Mouse (Mus musculus): ENCODE results near the gene Igfn1. TPM values are rescaled to one million over a fixed set of nuclear protein-coding genes. Genes with fewer than 3 reads are reported as not detected.

Igfn1 gene
- not detected in 2 replicates for polyA plus RNA-seq (2016; fragmentation: Nextera tagmentation; extraction: Ambion mirVana)

- Histone ChIP-seq H3K27ac (no peak within 1 kb of the TSS), H3K4me3 (peak within 1 kb of the TSS; percentile 56), H3K4me1 (peaks cover 33% of the 10 kb centered on the region), H3K36me3 (no peaks in the 10 kb centered on the region), H3K9ac (peak within 1 kb of the TSS; percentile 70), H3K4me2 (peak within 1 kb of the TSS; percentile 97), H3K9me3 (replicated peaks) (peaks cover 5% of the 10 kb centered on the region; the same call in 1 of the 2 replicates), H3K27me3 (replicated peaks) (peaks cover 46% of the 10 kb centered on the region)
- 71% methylated on average over 3 of the region's 3 CpGs for WGBS (ENCODE audit: insufficient replicate concordance)
- no peak for ATAC-seq
Observed at GRCm38 (mm10) chr1:136006292-136006748, at the start of gene Igfn1. Gene Igfn1 (minus strand): TSS chr1:136006342.

- Histone ChIP-seq H3K4me1 (peaks cover 6% of the 10 kb centered on the region), H3K4me2 (no peak overlapping the region), H3K27ac (no peak overlapping the region), H3K9me3 (replicated peaks) (no peaks in the 10 kb centered on the region), H3K27me3 (replicated peaks) (peaks cover 68% of the 10 kb centered on the region), H3K9ac (no peak overlapping the region), H3K36me3 (no peaks in the 10 kb centered on the region), H3K4me3 (no peak overlapping the region)
- ATAC-seq, result no peak
- 53% methylated on average over 3 of the region's 3 CpGs for WGBS (ENCODE audit: insufficient replicate concordance)
Observed at GRCm38 (mm10) chr1:136055771-136056170, 49.6 kb upstream of the Igfn1 start.

GRCm38 (mm10) chr1:136052547-136052946 is 46.4 kb upstream of the Igfn1 start, which contains the start of gene Cacna1s:
Gene Cacna1s (plus strand): TSS chr1:136052750.
- Histone ChIP-seq H3K36me3 (no peaks in the 10 kb centered on the region), H3K4me2 (no peak within 1 kb of the TSS), H3K4me1 (peaks cover 13% of the 10 kb centered on the region), H3K9ac (no peak within 1 kb of the TSS), H3K4me3 (no peak within 1 kb of the TSS), H3K27me3 (replicated peaks) (peaks cover 77% of the 10 kb centered on the region), H3K9me3 (replicated peaks) (no peaks in the 10 kb centered on the region), H3K27ac (no peak within 1 kb of the TSS)
- WGBS (ENCODE audit: insufficient replicate concordance), result 34% methylated on average over 11 of the region's 11 CpGs
- ATAC-seq, result no peak

GRCm38 (mm10) chr1:136051465-136051864 is 45.3 kb upstream of the Igfn1 start:
- Histone ChIP-seq H3K27me3 (replicated peaks) (peaks cover 86% of the 10 kb centered on the region), H3K36me3 (no peaks in the 10 kb centered on the region), H3K4me3 (no peak overlapping the region), H3K4me2 (peak overlapping the region; percentile 41; the same call in 1 of the 2 replicates), H3K27ac (no peak overlapping the region), H3K9me3 (replicated peaks) (no peaks in the 10 kb centered on the region), H3K9ac (no peak overlapping the region), H3K4me1 (peaks cover 13% of the 10 kb centered on the region)
- 2% methylated on average over 6 of the region's 6 CpGs for WGBS (ENCODE audit: insufficient replicate concordance)
- ATAC-seq, result peak; percentile 53; the same call in 1 of the 2 replicates

GRCm38 (mm10) chr1:136051013-136051315 is 44.8 kb upstream of the Igfn1 start:
- Histone ChIP-seq H3K4me3 (0 out of 2 replicates have a peak overlapping the region, but pooled peaks have one; percentile 6), H3K27me3 (replicated peaks) (peaks cover 86% of the 10 kb centered on the region), H3K9me3 (replicated peaks) (no peaks in the 10 kb centered on the region), H3K9ac (no peak overlapping the region), H3K4me2 (peak overlapping the region; percentile 41), H3K4me1 (peaks cover 13% of the 10 kb centered on the region), H3K27ac (no peak overlapping the region), H3K36me3 (no peaks in the 10 kb centered on the region)
- WGBS (ENCODE audit: insufficient replicate concordance), result 5% methylated on average over 36 of the region's 36 CpGs
- no peak for ATAC-seq

- Histone ChIP-seq H3K4me2 (peak within 1 kb of the TSS; percentile 41), H3K4me1 (peaks cover 13% of the 10 kb centered on the region), H3K27ac (no peak within 1 kb of the TSS), H3K36me3 (no peaks in the 10 kb centered on the region), H3K27me3 (replicated peaks) (peaks cover 87% of the 10 kb centered on the region), H3K9ac (no peak within 1 kb of the TSS), H3K9me3 (replicated peaks) (no peaks in the 10 kb centered on the region), H3K4me3 (0 out of 2 replicates have a peak within 1 kb of the TSS, but pooled peaks have one; percentile 6)
- ATAC-seq, result no peak
- 15% methylated on average over 29 of the region's 29 CpGs for WGBS (ENCODE audit: insufficient replicate concordance)
Observed at GRCm38 (mm10) chr1:136050312-136051012, 44.3 kb upstream of the Igfn1 start, which contains the start of gene Ascl5. Gene Ascl5 (plus strand): TSS chr1:136050804.

- Histone ChIP-seq H3K9ac (no peak overlapping the region), H3K27ac (no peak overlapping the region), H3K4me1 (peaks cover 13% of the 10 kb centered on the region), H3K4me3 (no peak overlapping the region), H3K9me3 (replicated peaks) (no peaks in the 10 kb centered on the region), H3K36me3 (no peaks in the 10 kb centered on the region), H3K4me2 (no peak overlapping the region), H3K27me3 (replicated peaks) (peaks cover 86% of the 10 kb centered on the region)
- 40% methylated on average over 9 of the region's 9 CpGs for WGBS (ENCODE audit: insufficient replicate concordance)
- ATAC-seq, result no peak
Observed at GRCm38 (mm10) chr1:136047894-136048293, 41.8 kb upstream of the Igfn1 start.

GRCm38 (mm10) chr1:136047432-136047831 is 41.3 kb upstream of the Igfn1 start:
- no peak overlapping the region for H3K4me2 ChIP-seq
- 0 out of 2 replicates have a peak, but pooled peaks have one; percentile 50 for ATAC-seq
- peaks cover 13% of the 10 kb centered on the region for H3K4me1 ChIP-seq
- no peaks in the 10 kb centered on the region for H3K36me3 ChIP-seq
- no peak overlapping the region for H3K27ac ChIP-seq
- H3K9me3 ChIP-seq (replicated peaks), result no peaks in the 10 kb centered on the region
- peaks cover 86% of the 10 kb centered on the region for H3K27me3 ChIP-seq (replicated peaks)
- no peak overlapping the region for H3K9ac ChIP-seq
- no peak overlapping the region for H3K4me3 ChIP-seq
- WGBS (ENCODE audit: insufficient replicate concordance), result 0% methylated on average over 2 of the region's 2 CpGs

- WGBS (ENCODE audit: insufficient replicate concordance), result 11% methylated on average over 4 of the region's 4 CpGs
- Histone ChIP-seq H3K4me3 (no peak overlapping the region), H3K9me3 (replicated peaks) (no peaks in the 10 kb centered on the region), H3K9ac (no peak overlapping the region), H3K4me1 (peaks cover 7% of the 10 kb centered on the region; the same call in 1 of the 2 replicates), H3K36me3 (no peaks in the 10 kb centered on the region), H3K27ac (no peak overlapping the region), H3K4me2 (no peak overlapping the region), H3K27me3 (replicated peaks) (peaks cover 86% of the 10 kb centered on the region)
- ATAC-seq, result no peak
Observed at GRCm38 (mm10) chr1:136045774-136046173, 39.6 kb upstream of the Igfn1 start.

GRCm38 (mm10) chr1:136040874-136041273 is 34.7 kb upstream of the Igfn1 start:
- H3K4me1 ChIP-seq, result no peaks in the 10 kb centered on the region
- ATAC-seq, result no peak
- 26% methylated on average over 4 of the region's 4 CpGs for WGBS (ENCODE audit: insufficient replicate concordance)

GRCm38 (mm10) chr1:136040452-136040851 is 34.3 kb upstream of the Igfn1 start:
- Histone ChIP-seq H3K4me1 (no peaks in the 10 kb centered on the region), H3K9me3 (replicated peaks) (no peaks in the 10 kb centered on the region), H3K36me3 (peaks cover 5% of the 10 kb centered on the region), H3K4me3 (no peak overlapping the region), H3K27me3 (replicated peaks) (peaks cover 66% of the 10 kb centered on the region), H3K9ac (no peak overlapping the region), H3K4me2 (no peak overlapping the region), H3K27ac (no peak overlapping the region)
- 21% methylated on average over 11 of the region's 11 CpGs for whole genome bisulfite sequencing (ENCODE audit: insufficient replicate concordance)
- ATAC-seq, result no peak

More at GRCm38 (mm10) chr1:136040874-136041273, 34.7 kb upstream of the Igfn1 start:
- no peak overlapping the region for H3K27ac ChIP-seq
- no peak overlapping the region for H3K9ac ChIP-seq
- peaks cover 67% of the 10 kb centered on the region for H3K27me3 ChIP-seq (replicated peaks)
- H3K4me2 ChIP-seq, result no peak overlapping the region
- H3K36me3 ChIP-seq, result peaks cover under 1% of the 10 kb centered on the region; the same call in 1 of the 2 replicates
- no peaks in the 10 kb centered on the region for H3K9me3 ChIP-seq (replicated peaks)
- H3K4me3 ChIP-seq, result no peak overlapping the region

- Histone ChIP-seq H3K9ac (no peak overlapping the region), H3K27ac (no peak overlapping the region), H3K4me1 (no peaks in the 10 kb centered on the region), H3K9me3 (replicated peaks) (no peaks in the 10 kb centered on the region), H3K4me2 (no peak overlapping the region), H3K36me3 (peaks cover 20% of the 10 kb centered on the region), H3K4me3 (no peak overlapping the region), H3K27me3 (replicated peaks) (peaks cover 52% of the 10 kb centered on the region)
- WGBS (ENCODE audit: insufficient replicate concordance), result 65% methylated on average over 5 of the region's 5 CpGs
- no peak for ATAC-seq
Observed at GRCm38 (mm10) chr1:136038746-136039538, 32.8 kb upstream of the Igfn1 start.
